Mouse (Mus musculus): Measurements from ENCODE around the gene Pkib.

DNA sequence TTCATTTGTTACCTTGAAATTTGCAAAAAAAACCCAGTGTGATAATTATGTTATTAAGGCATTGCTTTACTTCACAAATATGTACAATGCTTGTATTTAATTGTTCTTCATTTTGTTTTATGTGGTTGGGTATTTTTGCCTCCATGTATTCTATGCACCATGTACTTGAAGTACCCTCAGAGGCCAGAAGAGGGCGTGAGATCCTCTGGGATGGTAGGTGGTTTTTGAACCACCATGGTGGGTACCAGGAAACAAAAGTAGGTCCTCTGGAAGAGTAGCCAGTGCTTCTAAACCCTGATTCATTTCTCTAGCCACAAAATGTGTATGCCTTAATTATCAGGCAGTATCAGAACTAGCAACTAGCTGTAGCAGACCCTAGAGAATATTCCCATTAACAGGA, 47.9 kb upstream of the Pkib start:
- TF ChIP-seq NRF1 (IDR thresholded peaks at IDR 0.05; ENCODE audit: insufficient read depth, low read depth, low read length, poor library complexity, severe bottlenecking): no peak
- TF ChIP-seq MXI1 (IDR thresholded peaks at IDR 0.05; ENCODE audit: low read depth, low read length): no peak
- no peak for TF ChIP-seq POLR2AphosphoS5 (IDR thresholded peaks at IDR 0.05; ENCODE audit: borderline replicate concordance, low read depth, low read length)
- TF ChIP-seq POLR2A (IDR thresholded peaks at IDR 0.05; ENCODE audit: control insufficient read depth in 1 of 2, insufficient read depth in 1 of 2, low read depth in 1 of 2, low read length in 2 of 2, poor library complexity in 1 of 2): no peak
- no peak for TF ChIP-seq JUND (IDR thresholded peaks at IDR 0.05; ENCODE audit: low read depth, low read length)
- peak in 2 of 3 experiments; percentile 16 to 33; a peak in 3 of 6 replicates for TF ChIP-seq CTCF (IDR thresholded peaks at IDR 0.05 in 2 of 3, conservative IDR thresholded peaks at IDR 0.05 in 1 of 3; ENCODE audit: control insufficient read depth in 1 of 3, insufficient read depth in 1 of 3, low read depth in 2 of 3, low read length in 3 of 3, poor library complexity in 1 of 3, severe bottlenecking in 1 of 3)
- TF ChIP-seq TBP (IDR thresholded peaks at IDR 0.05; ENCODE audit: low read depth, low read length): no peak
- no peak for TF ChIP-seq MAZ (IDR thresholded peaks at IDR 0.05; ENCODE audit: low read depth, low read length)

All from MEL (cell line).